Mouse (Mus musculus): ENCODE measurements at regions not wholly inside any gene's neighbourhood (a gene's known extent, or its start where the extent isn't known, plus 50 kb on each side); places are given as distances from the start of the nearest gene placed in this dataset.

DNA sequence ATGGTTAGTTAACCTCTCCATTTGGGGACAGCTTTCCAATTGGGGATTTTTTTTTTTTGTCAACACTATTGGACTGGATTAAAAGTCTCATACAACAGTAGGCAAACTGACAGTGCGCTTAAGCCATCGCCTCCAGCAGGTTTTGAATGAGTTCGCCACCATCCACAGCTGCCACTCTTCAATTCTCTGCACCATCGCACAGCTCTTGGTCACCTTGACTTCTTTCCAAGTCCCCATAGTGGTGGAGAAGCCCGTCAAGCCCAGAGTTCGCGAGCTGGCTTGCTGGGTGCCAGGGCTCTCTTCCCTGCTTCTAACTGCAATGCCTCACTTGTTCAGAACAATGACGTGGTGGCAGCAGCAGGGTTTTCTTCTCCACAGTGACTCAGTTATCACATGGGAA is 151.9 kb upstream of the Atp6ap2 start:
- TF ChIP-seq TAL1 (IDR thresholded peaks at IDR 0.05; ENCODE audit: low read length) = no peak
- no peak for TF ChIP-seq GATA1 (IDR thresholded peaks at IDR 0.05; ENCODE audit: low read length)

All from erythroblast, embryonic 14.5 days (primary cell).